Mouse (Mus musculus) kidney, postnatal 14 days (tissue): ENCODE data around the gene Irf2.
"Not testable (repeated sequence)": the region's sequence is repeated elsewhere in the genome, so short reads cannot be mapped to it uniquely, and the experiment has no call there.

ENCODE experiments used
- DNase-seq: peaks from one replicate; pipeline ENCODE4 v3.0.0; 2022; ENCODE audit warnings: mixed read lengths

Irf2 gene

GRCm38 (mm10) chr8:46729671-46730070, 9.9 kb upstream of the Irf2 start:
- DNase-seq, result not testable (repeated sequence)

GRCm38 (mm10) chr8:46732381-46732915, 7.1 kb upstream of the Irf2 start:
- no peak for DNase-seq

DNA sequence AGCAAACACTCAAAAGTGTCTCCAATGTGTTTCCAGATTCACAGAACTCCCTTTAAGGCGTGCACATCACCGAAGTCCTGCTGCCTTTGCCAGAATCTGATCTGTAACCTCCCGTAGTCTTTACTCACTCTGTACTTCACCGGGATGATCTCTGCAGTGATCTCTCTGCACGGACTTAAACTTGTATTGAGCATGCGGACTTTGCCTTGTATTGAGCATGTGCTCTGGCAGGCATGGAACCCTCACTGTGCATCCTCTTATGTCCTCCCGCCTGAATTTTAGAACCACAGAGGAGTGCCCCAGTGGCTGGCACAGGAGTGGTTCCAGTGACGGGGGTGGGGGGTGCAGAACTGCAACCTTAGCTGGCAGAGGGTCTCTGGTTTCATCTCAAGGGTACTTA, 5.9 kb upstream of the Irf2 start:
- DNase-seq, result no peak

DNA sequence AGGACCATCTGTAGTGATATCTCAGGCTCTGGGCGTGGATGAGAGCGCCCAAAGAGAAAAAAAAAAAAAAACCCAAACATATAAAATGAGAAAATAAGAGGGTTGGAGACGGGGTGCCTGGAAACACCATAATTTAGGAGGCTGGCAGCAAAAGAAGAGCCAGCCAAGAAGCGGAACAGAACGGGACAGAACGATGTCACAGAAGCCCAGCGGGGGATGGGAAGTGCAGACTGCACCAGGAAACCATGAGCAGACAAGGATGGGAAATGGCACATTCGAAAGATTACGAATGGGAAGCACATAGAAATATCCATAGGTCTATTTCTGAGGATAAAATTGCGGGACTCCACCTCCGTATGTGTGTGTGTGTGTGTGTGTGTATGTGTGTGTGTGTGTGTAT, 4.0 kb upstream of the Irf2 start:
- no peak for DNase-seq

- no peak for DNase-seq
Observed at GRCm38 (mm10) chr8:46736260-46736659, 3.3 kb upstream of the Irf2 start.

DNA sequence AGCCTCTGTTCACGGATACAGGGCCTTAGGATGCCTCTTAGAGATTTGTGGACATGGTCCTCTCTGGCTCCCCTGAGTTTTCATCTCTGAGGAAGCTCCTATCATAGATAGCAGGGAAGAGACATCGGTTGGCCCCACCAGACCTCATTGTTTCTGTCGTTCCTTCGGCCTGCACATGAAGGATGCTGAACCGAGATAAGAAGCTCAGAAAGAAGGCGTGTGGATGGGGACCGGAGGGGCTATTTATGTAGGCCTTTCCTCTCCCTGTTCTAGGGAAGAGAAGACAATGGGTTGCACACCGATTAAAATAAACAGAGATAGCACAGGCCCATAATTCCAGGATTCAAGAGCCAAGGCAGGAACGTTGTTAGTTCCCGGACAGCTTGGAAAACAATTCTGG, 2.1 kb upstream of the Irf2 start:
- no peak for DNase-seq

DNA sequence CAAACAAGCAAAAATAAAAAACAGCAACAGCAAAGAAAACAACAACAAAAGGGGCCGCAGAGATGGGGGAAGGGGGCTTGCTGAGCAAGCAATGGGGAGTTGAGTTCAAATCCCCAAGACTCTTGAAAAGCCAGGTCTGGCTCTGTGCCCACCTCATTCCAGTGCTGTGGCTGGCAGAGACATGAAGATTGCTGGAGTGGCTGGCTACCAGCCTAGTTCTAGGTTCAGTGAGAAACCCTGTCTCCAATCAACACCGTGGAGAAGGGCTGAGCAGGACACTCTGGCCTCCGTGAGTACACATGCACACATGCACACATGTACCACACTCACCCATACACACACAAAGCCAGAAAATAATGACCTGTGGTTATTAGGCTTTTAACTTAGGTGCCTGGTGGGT, 1.6 kb upstream of the Irf2 start:
- DNase-seq, result peak; percentile 55

DNA sequence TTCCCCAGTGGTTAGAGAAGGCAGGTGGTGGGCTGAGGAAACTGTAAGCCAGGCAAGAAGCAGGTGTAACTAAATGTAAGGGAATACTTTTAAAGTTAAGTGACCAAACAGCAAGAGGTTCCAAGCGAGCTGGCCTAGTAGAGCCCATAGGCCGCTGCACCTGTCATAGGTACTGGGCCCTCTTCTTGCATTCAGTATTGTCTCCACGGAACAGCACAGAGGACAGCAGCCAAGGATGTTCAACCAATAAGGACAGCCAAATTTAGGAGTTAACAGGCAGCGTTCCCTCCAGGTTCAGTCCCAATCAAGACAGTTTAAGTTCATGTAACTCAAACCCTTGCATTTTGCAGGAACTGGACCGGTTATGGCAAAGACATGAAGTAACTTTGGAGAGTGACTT, 931 bp upstream of the Irf2 start:
- DNase-seq, result no peak

GRCm38 (mm10) chr8:46739956-46740512, 502 bp downstream of the Irf2 start:
- DNase-seq, result no peak

DNA sequence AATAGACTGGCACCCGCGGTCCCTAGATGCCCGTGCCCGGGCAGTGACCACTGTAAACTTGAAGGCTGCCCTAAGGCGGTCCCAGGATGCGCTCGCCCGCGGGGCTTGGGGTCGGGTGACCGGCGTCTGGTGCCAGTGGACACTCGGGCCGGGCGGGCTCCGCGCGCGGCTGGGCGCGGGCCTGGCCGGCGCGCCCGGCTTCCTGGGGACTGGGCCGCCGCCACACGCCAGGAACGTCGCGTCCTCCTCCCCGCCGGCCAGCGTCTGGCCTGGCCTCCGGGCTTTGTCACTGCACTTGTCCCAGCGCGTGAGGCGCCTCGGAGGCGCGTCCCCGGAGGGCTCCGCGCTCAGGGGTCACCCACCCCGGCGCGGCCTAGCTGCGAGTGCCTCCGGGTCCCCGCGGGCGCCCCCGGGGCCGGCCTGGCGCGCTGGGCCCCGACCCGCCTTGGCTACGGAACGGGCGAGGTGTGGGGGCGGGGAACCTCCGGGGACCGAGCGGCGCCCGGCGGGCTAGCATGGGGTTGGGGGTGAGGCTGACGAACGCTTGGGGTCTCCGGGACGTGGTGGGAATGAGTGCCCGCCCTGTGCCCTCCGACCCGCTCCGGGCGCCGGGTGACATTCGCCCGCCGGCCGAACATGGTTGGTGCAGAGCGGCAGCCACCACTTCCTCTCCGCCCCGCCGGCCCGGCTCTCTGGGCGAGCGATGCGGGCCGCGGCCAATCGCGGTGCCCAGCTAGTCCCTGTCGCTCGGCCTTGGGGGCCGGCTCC, 1.2 kb downstream of the Irf2 start:
- DNase-seq, result peak; percentile 82

DNA sequence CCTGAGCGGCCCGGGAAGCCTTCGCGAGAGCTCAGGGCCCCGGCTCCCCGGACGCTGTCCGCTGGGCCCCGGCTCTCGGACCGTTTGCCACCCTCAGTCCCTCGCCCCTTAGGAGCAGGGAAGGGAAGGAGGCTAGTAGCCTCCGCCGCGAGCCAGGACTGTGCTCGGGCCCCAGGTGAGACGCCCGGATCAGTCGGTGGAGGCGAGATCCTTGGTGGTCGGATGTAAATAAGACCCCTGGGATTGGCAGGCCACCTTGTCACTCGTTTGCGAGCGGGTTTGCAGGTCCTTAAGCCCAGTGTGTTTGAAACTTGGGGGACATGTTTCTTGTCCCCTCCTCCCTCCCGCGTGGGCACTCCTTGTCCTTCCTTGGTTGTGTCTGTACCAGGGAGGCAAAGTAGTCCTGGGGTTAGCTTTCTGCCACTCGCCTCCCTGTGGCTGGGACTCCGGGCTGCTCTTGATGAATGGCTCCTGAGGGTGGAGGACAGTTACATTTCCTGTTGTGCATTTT, 1.8 kb downstream of the Irf2 start:
- peak; percentile 74 for DNase-seq

DNA sequence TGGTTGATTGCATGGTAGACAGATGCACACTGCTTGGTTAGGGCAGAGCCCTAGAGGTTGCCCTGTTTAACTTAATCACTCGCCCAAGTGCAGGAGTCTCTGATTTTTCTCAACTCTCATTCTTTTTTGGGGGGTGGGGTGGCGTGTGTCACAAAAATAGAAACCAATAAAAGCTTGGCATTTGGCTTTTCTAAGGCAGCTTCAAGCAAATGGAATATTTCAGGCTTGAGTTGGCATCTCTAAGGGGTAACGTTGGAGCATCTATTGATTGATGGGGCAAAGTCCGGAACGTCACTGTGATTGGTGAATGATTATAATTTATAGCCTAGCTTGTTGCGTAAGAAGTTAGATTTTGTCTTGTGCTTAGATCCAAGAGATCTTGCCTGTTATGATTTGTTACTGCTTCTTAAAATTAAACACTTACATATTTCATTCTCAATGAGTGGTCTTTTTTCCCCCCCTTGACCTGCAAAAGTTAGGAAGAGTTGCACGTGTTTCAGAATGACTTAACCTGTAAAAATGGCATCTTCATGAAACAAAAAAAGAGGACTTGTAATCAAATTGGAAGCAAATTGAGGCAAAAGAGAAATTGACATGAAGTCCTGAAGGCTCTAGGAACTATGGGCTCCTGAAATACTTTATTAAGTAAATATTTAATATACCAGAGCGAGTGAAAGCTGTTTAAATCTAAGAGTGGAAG, 2.6 kb downstream of the Irf2 start:
- DNase-seq, result no peak

DNA sequence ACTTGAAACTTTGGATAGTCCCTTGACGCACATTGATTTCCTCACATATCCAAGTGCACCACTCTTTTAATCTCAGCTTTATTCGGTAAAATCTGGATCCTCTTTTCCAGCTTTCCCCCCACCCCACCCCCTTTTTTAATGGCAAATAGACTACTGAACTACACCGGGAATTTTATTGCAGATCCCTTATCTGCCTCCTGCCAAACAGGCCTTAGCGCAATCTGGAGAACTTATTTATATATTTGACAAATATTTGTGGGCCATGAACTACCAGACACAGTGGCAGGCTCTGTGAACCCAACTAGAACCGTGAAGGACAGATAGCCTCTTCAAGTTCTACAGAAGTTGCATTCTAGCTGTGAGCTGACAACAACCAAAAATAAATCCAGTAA, 3.2 kb downstream of the Irf2 start:
- DNase-seq, result no peak

DNA sequence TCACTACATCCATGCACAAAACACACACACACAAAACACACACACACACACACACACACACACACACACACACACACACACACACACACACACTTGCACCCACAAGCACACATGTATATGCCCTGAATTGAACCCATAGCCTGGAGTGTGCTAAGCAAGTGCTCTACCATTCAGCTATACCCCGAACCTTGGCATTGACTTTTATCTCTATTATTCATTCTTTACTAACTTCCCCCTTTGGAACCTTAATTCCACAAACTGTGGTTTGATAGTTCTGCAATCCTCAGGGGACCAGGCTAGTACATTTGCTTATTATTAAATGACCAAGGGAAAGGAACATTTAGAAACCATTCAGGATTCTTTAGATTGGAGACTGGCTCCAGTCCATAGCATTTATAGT, 5.9 kb downstream of the Irf2 start:
- DNase-seq, result no peak

DNA sequence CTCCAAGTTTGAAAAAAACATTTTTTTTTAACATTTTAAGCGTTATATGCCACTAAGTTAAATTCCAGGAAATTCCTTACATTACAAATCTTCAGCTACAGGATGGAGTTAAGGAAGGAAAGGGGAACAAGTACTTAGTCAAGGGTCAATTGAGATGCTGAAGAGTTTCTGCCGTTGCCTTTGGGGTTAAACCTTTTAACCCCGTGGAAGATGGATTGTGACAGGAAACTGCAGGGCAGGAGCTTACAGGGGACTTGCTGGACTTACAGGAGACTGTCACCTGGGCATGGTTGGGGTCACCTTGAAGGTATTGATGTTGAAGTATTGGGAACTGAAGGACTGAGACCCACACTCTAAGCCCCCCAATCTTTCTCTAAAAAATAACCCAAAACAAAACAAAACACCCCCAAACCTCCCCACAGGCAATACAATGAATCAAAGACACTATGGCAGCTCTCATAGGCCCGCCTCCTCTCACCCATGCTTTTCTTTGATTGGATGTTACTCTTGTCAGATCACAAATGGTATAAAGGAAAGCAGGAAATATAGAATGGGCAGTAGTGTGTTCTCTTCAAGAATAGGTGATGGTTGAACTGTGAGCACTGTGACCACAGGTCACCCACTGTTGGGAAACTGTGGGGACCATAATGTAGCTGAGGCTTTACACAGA, 7.9 kb downstream of the Irf2 start:
- DNase-seq, result no peak

DNA sequence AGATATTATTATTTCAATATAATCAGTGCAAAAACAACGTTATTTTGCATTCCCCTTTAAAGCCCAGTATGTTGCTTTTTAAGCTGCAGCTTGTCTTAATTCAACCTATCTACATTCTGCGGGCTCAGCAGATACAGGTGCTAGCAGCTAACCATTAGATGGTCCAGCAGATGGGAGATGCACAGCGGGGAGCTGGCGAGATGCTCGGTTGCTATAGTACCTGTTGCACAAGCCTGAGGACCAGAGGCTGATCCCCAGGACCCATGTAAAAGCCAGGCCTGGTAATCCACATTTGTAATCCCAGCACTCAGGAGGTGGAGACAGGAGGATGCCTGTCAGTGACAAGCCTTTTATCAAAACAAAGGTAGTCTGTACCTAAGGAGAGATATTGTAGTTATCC, 10.5 kb downstream of the Irf2 start:
- no peak for DNase-seq

- DNase-seq, result no peak
Observed at GRCm38 (mm10) chr8:46750566-46750965, 11.0 kb downstream of the Irf2 start.

DNA sequence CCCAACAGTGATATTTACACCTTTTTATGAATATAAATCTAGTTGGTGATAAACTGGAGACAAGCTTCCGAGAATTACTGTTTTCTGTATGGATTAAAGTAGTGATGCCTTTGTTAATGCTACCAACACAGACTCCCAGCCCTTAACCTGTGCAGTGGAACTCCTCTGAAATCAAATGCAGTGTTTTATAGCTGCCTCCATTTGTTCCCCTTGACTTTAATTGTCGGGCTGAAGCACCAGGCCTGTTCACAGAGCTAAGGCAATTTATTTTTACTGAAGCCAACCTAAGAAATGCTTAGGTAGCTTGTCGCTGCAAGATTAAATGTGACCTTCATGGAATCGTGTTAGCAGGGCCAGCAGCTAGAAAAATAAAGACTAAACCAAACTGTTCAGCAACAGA, 11.6 kb downstream of the Irf2 start:
- peak; percentile 21 for DNase-seq

GRCm38 (mm10) chr8:46752986-46753385, 13.5 kb downstream of the Irf2 start:
- DNase-seq, result no peak

- no peak for DNase-seq
Observed at GRCm38 (mm10) chr8:46754355-46754754, 14.8 kb downstream of the Irf2 start.

GRCm38 (mm10) chr8:46755731-46756333, 16.3 kb downstream of the Irf2 start:
- no peak for DNase-seq

DNA sequence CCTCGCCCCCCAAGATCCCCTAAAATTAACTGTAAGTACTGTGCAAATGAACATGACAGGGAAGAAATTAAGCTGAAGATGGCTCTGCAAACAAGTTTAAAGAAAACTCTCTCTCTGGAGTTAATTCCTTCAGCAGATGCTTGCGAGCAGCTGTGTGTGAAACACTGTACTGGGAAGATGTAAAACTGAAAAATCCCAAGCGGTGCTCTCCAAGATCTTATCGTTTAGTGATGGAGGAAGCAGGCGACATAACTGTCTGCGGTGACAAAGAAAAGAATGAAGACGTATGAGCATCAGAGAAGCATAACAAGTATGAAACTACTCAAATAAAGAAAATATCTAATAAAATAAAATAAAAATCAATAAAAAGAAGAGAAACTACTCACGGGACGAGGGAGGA, 18.1 kb downstream of the Irf2 start:
- DNase-seq, result no peak

GRCm38 (mm10) chr8:46758131-46758530, 18.6 kb downstream of the Irf2 start:
- no peak for DNase-seq
